Mouse (Mus musculus) E14TG2a.4 (cell line): ENCODE measurements around the gene Cntnap5c.

Experiments used
- CTCF ChIP-seq: conservative IDR thresholded peaks from 2 replicates; pipeline ENCODE4 v1.5.1; 2014; ENCODE audit warnings: low read length
- POU5F1 ChIP-seq: IDR thresholded peaks from 2 replicates; pipeline ENCODE4 v1.6.1; 2014; ENCODE audit warnings: low read length, borderline replicate concordance

- TF ChIP-seq POU5F1: no peak
- TF ChIP-seq CTCF: no peak
Observed at GRCm38 (mm10) chr17:58004491-58004890, 235.1 kb downstream of the Cntnap5c start.
